Mouse (Mus musculus) olfactory bulb, adult 2 months (tissue): Measurements from ENCODE around the gene Stoml1.

Source experiments
- CTCF ChIP-seq: fragments of 200-500 bp; IDR thresholded peaks from 2 replicates; pipeline ENCODE4 v1.5.1; 2012; ENCODE audit warnings: low read depth, mild to moderate bottlenecking, low read length, moderate library complexity; ENCODE audit not compliant: insufficient read depth
- POLR2A ChIP-seq: fragments of 200-500 bp; IDR thresholded peaks from 2 replicates; pipeline ENCODE4 v1.6.1; 2012; ENCODE audit warnings: mild to moderate bottlenecking, low read depth, low read length, moderate library complexity; ENCODE audit not compliant: insufficient read depth

DNA sequence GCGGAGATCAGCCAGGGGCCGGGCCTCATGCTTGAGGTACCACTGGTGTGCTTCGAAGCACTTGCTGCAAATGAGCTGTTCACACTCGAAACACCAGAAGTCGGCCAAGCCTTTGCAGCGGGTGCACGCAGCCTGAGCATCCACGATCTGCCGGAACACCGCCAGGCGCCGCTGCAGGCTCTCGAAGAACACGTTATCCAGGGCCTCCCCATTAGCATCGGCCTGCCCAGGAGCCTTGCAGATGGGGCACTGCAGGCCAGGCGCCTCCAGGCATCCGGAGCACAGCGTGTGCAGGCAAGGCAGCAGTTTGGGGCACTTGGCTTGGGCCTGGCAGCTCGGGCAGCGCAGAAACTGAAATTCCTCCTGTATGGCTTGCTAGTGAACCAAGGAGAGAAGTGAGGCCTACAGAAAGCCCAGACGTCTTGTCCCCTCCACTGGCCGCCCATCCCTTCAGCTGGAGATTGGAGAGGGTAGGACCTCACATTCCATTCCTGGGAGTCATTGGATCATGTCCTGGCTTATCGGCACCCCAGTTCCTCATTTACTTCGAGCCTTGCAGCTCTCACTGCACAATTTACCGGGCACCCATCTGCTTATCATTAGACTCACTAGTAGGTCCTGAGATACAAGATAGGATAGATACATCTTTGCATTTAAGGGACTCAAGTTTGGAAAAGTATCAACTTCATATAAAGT lies 5.8 kb upstream of the Stoml1 start:
- TF ChIP-seq CTCF: peak; percentile 46; the same call in 1 of the 2 replicates
- TF ChIP-seq POLR2A: peak; percentile 20; the same call in 1 of the 2 replicates
